Mouse (Mus musculus): ENCODE data around the gene Jmjd6. TPM values are rescaled to one million over a fixed set of nuclear protein-coding genes. Genes with fewer than 3 reads are reported as not detected.

Jmjd6 gene
- polyA plus RNA-seq, 2 experiments, result 57.0 to 68.0 TPM

DNA sequence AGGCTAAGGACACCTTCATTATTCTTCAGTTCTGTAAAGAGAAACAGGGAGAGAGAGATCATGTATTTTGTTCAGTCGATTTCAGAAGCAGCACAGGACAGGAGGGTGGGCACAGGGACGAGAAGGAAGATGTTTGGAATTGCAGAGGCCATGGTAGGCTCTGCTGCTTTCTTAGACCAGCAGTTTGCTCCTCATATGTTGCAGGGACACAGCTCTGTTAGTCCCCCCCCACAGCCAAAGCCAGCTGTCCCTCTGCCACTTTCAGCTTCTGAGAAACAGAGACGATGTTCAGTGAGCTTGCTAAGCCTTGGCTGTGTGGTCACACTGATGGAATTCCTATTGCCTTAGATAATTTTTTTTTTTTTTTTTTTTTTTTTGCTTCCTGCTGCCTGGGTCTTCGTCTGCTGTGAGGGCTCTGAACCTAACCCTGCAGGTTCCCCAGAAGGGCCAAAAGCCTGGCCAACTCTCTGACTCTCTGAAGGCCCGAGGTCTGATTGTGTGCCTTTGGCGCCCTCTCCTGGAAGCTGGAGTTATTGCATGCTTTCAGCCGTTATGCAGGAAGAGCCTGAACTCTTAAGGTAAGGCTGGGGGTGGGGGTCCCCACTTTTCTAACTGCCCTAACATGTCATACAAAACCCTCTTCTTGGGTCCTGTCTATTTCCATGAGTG is 35.2 kb downstream of the Jmjd6 start:
- no peaks in the 10 kb centered on the region for H3K27me3 ChIP-seq (ENCODE audit: control insufficient read depth, insufficient read depth, low read length)
- DNase-seq (ENCODE audit: low spot score), result peak; percentile 79
- 28% methylated on average over 7 of the region's 7 CpGs for WGBS
- no peak for TF ChIP-seq POLR2A (IDR thresholded peaks at IDR 0.05; ENCODE audit: borderline replicate concordance, extremely low read depth, insufficient read depth, insufficient read length)
- no peaks in the 10 kb centered on the region for H3K9me3 ChIP-seq (ENCODE audit: control insufficient read depth, low read length)
- no peak overlapping the region for H3K4me3 ChIP-seq (replicated peaks; ENCODE audit: low read length)
- no peaks in the 10 kb centered on the region for H3K36me3 ChIP-seq (ENCODE audit: control insufficient read depth, insufficient read depth, low read length)
- peak; percentile 51; the same call in 1 of the 2 replicates for ATAC-seq (ENCODE audit: low FRiP score, low read depth)
- peak overlapping the region; percentile 50 for H3K27ac ChIP-seq (replicated peaks; ENCODE audit: low read depth, low read length)
- peaks cover 18% of the 10 kb centered on the region for H3K4me1 ChIP-seq (ENCODE audit: control insufficient read depth, insufficient read depth, low read length)
- H3K4me2 ChIP-seq (replicated peaks; ENCODE audit: low read depth, low read length, severe bottlenecking), result no peak overlapping the region
- no peak overlapping the region for H3K9ac ChIP-seq (ENCODE audit: low read depth, low read length, severe bottlenecking)

DNA sequence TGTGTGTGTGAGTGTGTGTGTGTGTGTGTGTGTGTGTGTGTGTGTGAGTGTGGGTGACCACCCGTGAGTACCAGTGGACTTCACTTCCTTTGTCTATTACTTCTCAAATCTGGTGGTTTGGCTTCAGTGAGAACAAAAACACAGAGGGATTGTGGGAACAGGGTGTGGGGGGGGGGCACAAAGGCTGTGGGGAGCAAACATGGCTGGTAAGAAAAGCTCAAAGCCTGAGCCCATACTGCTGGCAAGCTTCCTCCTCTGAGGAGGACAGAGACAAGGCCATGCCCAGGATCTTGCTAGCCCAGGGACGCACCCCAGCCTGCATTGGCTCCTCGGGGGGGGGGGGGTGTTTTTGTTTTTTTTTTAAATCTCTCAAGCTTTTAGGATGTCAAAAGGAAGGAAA is 35.7 kb downstream of the Jmjd6 start:
- Histone ChIP-seq H3K4me1 (ENCODE audit: control insufficient read depth, insufficient read depth, low read length) (peaks cover 13% of the 10 kb centered on the region), H3K9ac (ENCODE audit: low read depth, low read length, severe bottlenecking) (no peak overlapping the region), H3K9me3 (ENCODE audit: control insufficient read depth, low read length) (no peaks in the 10 kb centered on the region), H3K27ac (replicated peaks; ENCODE audit: low read depth, low read length) (0 out of 2 replicates have a peak overlapping the region, but pooled peaks have one; percentile 50), H3K4me2 (replicated peaks; ENCODE audit: low read depth, low read length, severe bottlenecking) (no peak overlapping the region), H3K4me3 (replicated peaks; ENCODE audit: low read length) (no peak overlapping the region), H3K36me3 (ENCODE audit: control insufficient read depth, insufficient read depth, low read length) (no peaks in the 10 kb centered on the region), H3K27me3 (ENCODE audit: control insufficient read depth, insufficient read depth, low read length) (no peaks in the 10 kb centered on the region)
- ATAC-seq (ENCODE audit: low FRiP score, low read depth), result no peak
- no peak for TF ChIP-seq POLR2A (IDR thresholded peaks at IDR 0.05; ENCODE audit: borderline replicate concordance, extremely low read depth, insufficient read depth, insufficient read length)
- WGBS, result 81% methylated on average over 3 of the region's 3 CpGs
- no peak for DNase-seq (ENCODE audit: low spot score)

- H3K27me3 ChIP-seq (ENCODE audit: control insufficient read depth, insufficient read depth, low read length), result no peaks in the 10 kb centered on the region
- DNase-seq (ENCODE audit: low spot score), result no peak
- no peak overlapping the region for H3K27ac ChIP-seq (replicated peaks; ENCODE audit: low read depth, low read length)
- no peaks in the 10 kb centered on the region for H3K9me3 ChIP-seq (ENCODE audit: control insufficient read depth, low read length)
- no peak for ATAC-seq (ENCODE audit: low FRiP score, low read depth)
- H3K4me2 ChIP-seq (replicated peaks; ENCODE audit: low read depth, low read length, severe bottlenecking), result no peak overlapping the region
- TF ChIP-seq POLR2A (IDR thresholded peaks at IDR 0.05; ENCODE audit: borderline replicate concordance, extremely low read depth, insufficient read depth, insufficient read length), result no peak
- no peak overlapping the region for H3K9ac ChIP-seq (ENCODE audit: low read depth, low read length, severe bottlenecking)
- no peaks in the 10 kb centered on the region for H3K36me3 ChIP-seq (ENCODE audit: control insufficient read depth, insufficient read depth, low read length)
- WGBS, result 38% methylated on average over 7 of the region's 7 CpGs
- no peak overlapping the region for H3K4me3 ChIP-seq (replicated peaks; ENCODE audit: low read length)
- H3K4me1 ChIP-seq (ENCODE audit: control insufficient read depth, insufficient read depth, low read length), result peaks cover 11% of the 10 kb centered on the region
These were observed 36.1 kb downstream of the Jmjd6 start for GRCm38 (mm10) chr11:116807116-116807515.

GRCm38 (mm10) chr11:116806136-116807071 is 36.8 kb downstream of the Jmjd6 start:
- WGBS, result 71% methylated on average over 15 of the region's 15 CpGs
- DNase-seq (ENCODE audit: low spot score) (no peak), ATAC-seq (ENCODE audit: low FRiP score, low read depth) (no peak)
- no peaks in the 10 kb centered on the region for H3K9me3 ChIP-seq (ENCODE audit: control insufficient read depth, low read length)
- H3K4me1 ChIP-seq (ENCODE audit: control insufficient read depth, insufficient read depth, low read length), result peaks cover 8% of the 10 kb centered on the region; the same call in 1 of the 2 replicates
- no peak overlapping the region for H3K4me2 ChIP-seq (replicated peaks; ENCODE audit: low read depth, low read length, severe bottlenecking)
- H3K27ac ChIP-seq (replicated peaks; ENCODE audit: low read depth, low read length), result no peak overlapping the region
- no peak overlapping the region for H3K9ac ChIP-seq (ENCODE audit: low read depth, low read length, severe bottlenecking)
- H3K36me3 ChIP-seq (ENCODE audit: control insufficient read depth, insufficient read depth, low read length), result no peaks in the 10 kb centered on the region
- H3K4me3 ChIP-seq (replicated peaks; ENCODE audit: low read length), result no peak overlapping the region
- H3K27me3 ChIP-seq (ENCODE audit: control insufficient read depth, insufficient read depth, low read length), result no peaks in the 10 kb centered on the region
- TF ChIP-seq POLR2A (IDR thresholded peaks at IDR 0.05; ENCODE audit: borderline replicate concordance, extremely low read depth, insufficient read depth, insufficient read length), result no peak

DNA sequence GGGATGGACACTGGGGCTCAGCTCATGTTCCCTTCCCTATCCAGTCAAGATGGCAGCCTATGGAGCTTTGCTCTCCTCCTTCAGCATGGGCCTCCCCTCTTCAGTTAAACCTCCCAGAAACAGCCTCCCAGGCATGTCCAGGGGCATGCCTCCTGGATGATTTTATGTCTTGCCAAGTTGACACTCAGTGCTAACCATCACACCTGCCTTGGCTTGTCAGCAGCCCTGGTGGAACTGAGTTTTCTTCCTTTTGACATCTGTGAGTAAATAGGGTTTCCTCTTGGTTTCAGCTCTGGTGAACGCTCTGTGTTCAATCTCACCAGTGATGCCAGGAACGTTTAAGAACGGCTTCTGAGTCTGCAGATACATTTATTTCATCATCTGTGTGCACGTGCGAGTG is 40.5 kb downstream of the Jmjd6 start:
- 80% methylated on average over 5 of the region's 5 CpGs for WGBS
- Histone ChIP-seq H3K4me3 (replicated peaks; ENCODE audit: low read length) (no peak overlapping the region), H3K27me3 (ENCODE audit: control insufficient read depth, insufficient read depth, low read length) (no peaks in the 10 kb centered on the region), H3K4me2 (replicated peaks; ENCODE audit: low read depth, low read length, severe bottlenecking) (no peak overlapping the region), H3K4me1 (ENCODE audit: control insufficient read depth, insufficient read depth, low read length) (peaks cover 3% of the 10 kb centered on the region; the same call in 1 of the 2 replicates), H3K9ac (ENCODE audit: low read depth, low read length, severe bottlenecking) (no peak overlapping the region), H3K36me3 (ENCODE audit: control insufficient read depth, insufficient read depth, low read length) (no peaks in the 10 kb centered on the region), H3K27ac (replicated peaks; ENCODE audit: low read depth, low read length) (no peak overlapping the region), H3K9me3 (ENCODE audit: control insufficient read depth, low read length) (no peaks in the 10 kb centered on the region)
- no peak for TF ChIP-seq POLR2A (IDR thresholded peaks at IDR 0.05; ENCODE audit: borderline replicate concordance, extremely low read depth, insufficient read depth, insufficient read length)
- no peak for ATAC-seq (ENCODE audit: low FRiP score, low read depth)
- no peak for DNase-seq (ENCODE audit: low spot score)
